Mouse (Mus musculus) MEL-GATA-1-ER (cell line): Measurements from ENCODE around the gene Dync1li1.

Experiments
- DNase-seq: peaks from one replicate; pipeline ENCODE4 v3.0.0-alpha.2; 2012; ENCODE audit warnings: low read depth; ENCODE audit errors: extremely low read depth

Gene Dync1li1

DNA sequence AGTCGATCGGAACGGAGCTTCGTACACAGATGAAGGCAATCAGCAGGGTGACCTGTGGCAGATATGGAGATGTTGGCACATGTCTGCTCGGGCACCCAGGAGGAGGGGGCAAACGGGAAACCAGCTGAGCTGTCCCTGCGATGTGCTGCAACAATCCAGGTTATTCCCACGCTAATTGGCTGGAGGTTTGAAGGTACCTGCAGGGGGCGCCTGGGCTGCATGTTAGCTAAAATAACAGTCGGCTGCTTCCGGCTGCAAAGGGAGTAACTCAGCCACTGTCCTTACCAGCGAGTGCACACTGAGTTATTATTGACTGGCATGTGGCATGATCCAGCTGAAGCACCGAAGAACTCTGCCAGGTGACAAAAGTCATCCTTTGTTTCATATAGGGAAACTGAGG is 74.8 kb downstream of the Dync1li1 start:
- DNase-seq: no peak

DNA sequence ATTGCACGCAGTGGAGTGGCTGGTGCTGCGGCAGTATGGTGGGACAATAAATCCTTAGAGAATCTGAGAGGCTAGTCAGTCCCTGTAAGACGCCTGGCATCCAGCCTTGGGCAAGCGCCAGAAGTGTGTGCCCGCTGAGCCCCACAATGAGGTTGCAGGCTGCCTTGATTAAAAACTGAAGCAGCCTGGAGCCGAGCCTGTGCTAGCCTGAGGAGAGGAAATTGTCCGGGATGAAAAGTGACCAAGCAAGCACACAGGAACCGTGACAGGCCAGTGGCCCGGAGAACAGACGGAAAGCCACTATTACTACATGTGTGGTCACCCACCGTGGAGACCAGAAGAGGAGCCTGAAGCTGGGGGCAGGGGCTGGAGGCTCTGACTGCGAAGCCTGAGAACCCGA is 78.4 kb downstream of the Dync1li1 start:
- DNase-seq: no peak

GRCm38 (mm10) chr9:114767507-114767906 is 78.9 kb downstream of the Dync1li1 start:
- DNase-seq: no peak

DNA sequence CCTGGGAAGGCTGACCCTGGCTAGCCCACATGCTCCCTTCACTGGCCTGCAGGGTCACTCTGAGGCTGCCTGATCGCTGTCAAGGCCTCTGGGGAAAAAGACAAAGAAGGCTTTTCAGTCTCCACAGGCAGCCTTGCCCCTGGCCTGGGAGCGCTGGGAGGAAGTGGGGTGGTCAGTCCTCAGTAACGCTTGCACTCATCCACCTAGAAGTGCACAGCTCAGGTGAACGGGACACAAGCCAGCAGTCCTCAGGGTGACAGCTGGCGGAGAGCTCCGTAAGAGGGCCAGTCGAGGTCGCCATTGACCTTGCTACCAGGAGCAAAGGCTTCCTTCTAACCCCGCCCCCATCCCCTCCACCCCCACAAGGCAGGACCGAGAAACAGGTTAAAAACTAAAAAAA is 79.5 kb downstream of the Dync1li1 start:
- DNase-seq: no peak

DNA sequence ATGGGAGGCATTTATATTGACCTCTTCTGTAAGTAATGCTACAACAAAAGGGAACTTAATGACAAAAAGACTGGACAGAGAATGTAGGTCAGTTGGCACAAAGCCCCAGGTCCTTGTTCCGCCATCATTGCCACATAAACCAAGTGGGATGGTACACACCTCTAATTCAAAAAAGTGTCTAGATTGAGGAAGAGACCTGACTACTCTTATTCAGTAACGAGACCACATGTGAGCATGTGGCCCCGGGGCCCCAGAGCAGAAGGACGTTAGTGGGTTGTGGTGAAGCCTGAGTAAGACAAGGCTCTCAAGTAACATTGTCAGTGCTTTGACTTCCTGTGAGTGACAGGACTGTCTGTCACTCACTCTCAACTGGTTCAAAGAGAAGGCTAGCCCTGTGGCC is 81.6 kb downstream of the Dync1li1 start:
- DNase-seq: no peak

GRCm38 (mm10) chr9:114771565-114771964 is 83.0 kb downstream of the Dync1li1 start:
- no peak for DNase-seq
